Mouse (Mus musculus) C2C12 (cell line): ENCODE results near the gene Nlrc3. TPM values are rescaled to one million over a fixed set of nuclear protein-coding genes. Genes with fewer than 3 reads are reported as not detected.
"Not testable (repeated sequence)": the region's sequence is repeated elsewhere in the genome, so short reads cannot be mapped to it uniquely, and the experiment has no call there.

Experiments used
- H3K27me3 ChIP-seq: one replicate; pipeline ENCODE4 v1.6.1; 2011; ENCODE audit not compliant: control insufficient read depth, insufficient read depth, insufficient read length
- H3K36me3 ChIP-seq: one replicate; pipeline ENCODE4 v1.6.1; 2011; ENCODE audit not compliant: control insufficient read depth, insufficient read depth
- H3K4me3 ChIP-seq: one replicate; pipeline ENCODE4 v1.5.1; 2011; ENCODE audit warnings: mild to moderate bottlenecking, control low read depth; ENCODE audit not compliant: poor library complexity, insufficient read depth, severe bottlenecking
- H3K79me2 ChIP-seq: one replicate; pipeline ENCODE4 v1.6.1; 2011; ENCODE audit not compliant: control insufficient read depth, insufficient read depth
- H3K79me3 ChIP-seq: one replicate; pipeline ENCODE4 v1.6.1; 2011; ENCODE audit warnings: low read depth, control low read depth
- H3ac ChIP-seq: one replicate; pipeline ENCODE3; 2011; ENCODE audit warnings: low read depth; ENCODE audit not compliant: control insufficient read depth, insufficient read length
- CEBPB ChIP-seq: IDR thresholded peaks from one replicate; pipeline ENCODE4 v1.6.1; 2011; ENCODE audit warnings: low read depth, mild to moderate bottlenecking, control low read depth, moderate library complexity
- CTCF ChIP-seq: IDR thresholded peaks from one replicate; pipeline ENCODE4 v1.5.1; 2011; ENCODE audit not compliant: control insufficient read depth, insufficient read depth, insufficient read length
- FOSL1 ChIP-seq: IDR thresholded peaks from one replicate; pipeline ENCODE4 v1.8.0; 2011; ENCODE audit warnings: mild to moderate bottlenecking, low read length; ENCODE audit not compliant: poor library complexity, insufficient read depth, severe bottlenecking
- MAX ChIP-seq: IDR thresholded peaks from one replicate; pipeline ENCODE4 v1.6.1; 2011; ENCODE audit warnings: mild to moderate bottlenecking, control low read depth
- MYOD1 ChIP-seq: IDR thresholded peaks from one replicate; pipeline ENCODE4 v1.6.1; 2011; ENCODE audit warnings: low read depth; ENCODE audit not compliant: control insufficient read depth, insufficient read length
- MYOG ChIP-seq: IDR thresholded peaks from one replicate; pipeline ENCODE4 v1.6.1; 2011; ENCODE audit not compliant: control insufficient read depth, insufficient read length; ENCODE audit errors: extremely low read depth
- USF1 ChIP-seq: IDR thresholded peaks from one replicate; pipeline ENCODE4 v1.6.1; 2011; ENCODE audit warnings: low read depth, mild to moderate bottlenecking, control low read depth, moderate library complexity
- polyA plus RNA-seq: library from polyadenylated mRNA; unstranded; fragments of >200 nt; fragmentation: generic; extraction: Trizol; gene quantifications from one replicate; pipeline ENCODE4 v1.2.1, GENCODE M21; 2012; ENCODE audit warnings: missing spikeins

The Nlrc3 gene
- polyA plus RNA-seq, 1 experiment: 0.84 TPM

GRCm38 (mm10) chr16:3976712-3977111, 280 bp upstream of the Nlrc3 start:
- TF ChIP-seq MYOD1 (no peak), FOSL1 (no peak), CTCF (no peak), MAX (no peak), CEBPB (no peak), MYOG (no peak), USF1 (no peak)
- no peaks in the 10 kb centered on the region for H3K79me3 ChIP-seq
- no peaks in the 10 kb centered on the region for H3K79me2 ChIP-seq

GRCm38 (mm10) chr16:3975658-3976057, 774 bp downstream of the Nlrc3 start:
- Histone ChIP-seq H3ac (no peak overlapping the region), H3K36me3 (peaks cover 16% of the 10 kb centered on the region), H3K79me2 (no peaks in the 10 kb centered on the region), H3K4me3 (no peak overlapping the region), H3K79me3 (no peaks in the 10 kb centered on the region), H3K27me3 (no peaks in the 10 kb centered on the region)
- TF ChIP-seq MYOG (no peak), MAX (no peak), USF1 (no peak), CEBPB (no peak), CTCF (no peak), MYOD1 (no peak), FOSL1 (no peak)

More at GRCm38 (mm10) chr16:3976712-3977111, 280 bp upstream of the Nlrc3 start:
- Histone ChIP-seq H3K36me3 (peaks cover 26% of the 10 kb centered on the region), H3K27me3 (no peaks in the 10 kb centered on the region), H3ac (no peak overlapping the region), H3K4me3 (no peak overlapping the region)

- not testable (repeated sequence) for H3K4me3 ChIP-seq, H3K79me3 ChIP-seq, H3K36me3 ChIP-seq, H3ac ChIP-seq, H3K27me3 ChIP-seq, H3K79me2 ChIP-seq
Observed at GRCm38 (mm10) chr16:3974456-3974855, 2.0 kb downstream of the Nlrc3 start.

- Histone ChIP-seq H3K36me3 (no peaks in the 10 kb centered on the region), H3K27me3 (no peaks in the 10 kb centered on the region), H3ac (no peak overlapping the region), H3K79me2 (no peaks in the 10 kb centered on the region), H3K79me3 (no peaks in the 10 kb centered on the region), H3K4me3 (no peak overlapping the region)
- no peak for TF ChIP-seq MYOG
- TF ChIP-seq FOSL1: no peak
- TF ChIP-seq CEBPB: no peak
- no peak for TF ChIP-seq MYOD1
- no peak for TF ChIP-seq USF1
- TF ChIP-seq CTCF: no peak
- TF ChIP-seq MAX: no peak
Observed at GRCm38 (mm10) chr16:3965534-3965933, 10.9 kb downstream of the Nlrc3 start.

- Histone ChIP-seq H3K27me3 (no peaks in the 10 kb centered on the region), H3K79me2 (no peaks in the 10 kb centered on the region), H3ac (no peak overlapping the region), H3K79me3 (no peaks in the 10 kb centered on the region), H3K4me3 (no peak overlapping the region), H3K36me3 (no peaks in the 10 kb centered on the region)
- no peak for TF ChIP-seq USF1
- no peak for TF ChIP-seq MYOG
- TF ChIP-seq CTCF: no peak
- no peak for TF ChIP-seq MYOD1
- no peak for TF ChIP-seq CEBPB
- no peak for TF ChIP-seq FOSL1
- TF ChIP-seq MAX: no peak
Observed at GRCm38 (mm10) chr16:3964990-3965389, 11.4 kb downstream of the Nlrc3 start.

- Histone ChIP-seq H3K4me3 (no peak overlapping the region), H3ac (no peak overlapping the region), H3K27me3 (no peaks in the 10 kb centered on the region), H3K79me2 (no peaks in the 10 kb centered on the region), H3K79me3 (no peaks in the 10 kb centered on the region), H3K36me3 (no peaks in the 10 kb centered on the region)
- TF ChIP-seq MYOG: no peak
- TF ChIP-seq CEBPB: no peak
- TF ChIP-seq MYOD1: no peak
- TF ChIP-seq USF1: no peak
- TF ChIP-seq MAX: no peak
- no peak for TF ChIP-seq CTCF
- TF ChIP-seq FOSL1: no peak
Observed at GRCm38 (mm10) chr16:3959261-3959660, 17.2 kb downstream of the Nlrc3 start.
